Mouse (Mus musculus): ENCODE measurements around the gene Snapc5.

DNA sequence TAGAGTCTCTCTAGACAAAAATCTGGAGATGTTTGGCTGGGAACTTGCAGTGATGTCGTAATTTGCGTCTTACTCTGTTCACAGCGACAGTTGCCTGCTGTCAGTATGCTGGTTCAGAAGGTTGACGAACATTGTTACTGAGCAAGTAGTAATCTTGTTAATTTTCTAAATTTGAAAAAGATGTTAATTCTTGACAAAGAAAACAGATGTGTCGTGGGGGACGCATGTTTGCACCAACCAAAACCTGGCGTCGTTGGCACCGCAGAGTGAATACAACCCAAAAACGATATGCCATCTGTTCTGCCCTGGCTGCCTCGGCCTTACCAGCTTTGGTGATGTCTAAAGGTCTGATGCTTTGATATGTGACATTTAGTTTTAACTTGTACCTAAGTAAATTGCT, 3.7 kb upstream of the Snapc5 start:
- no peak; the same call in 1 of the 2 replicates for TF ChIP-seq POLR2A (IDR thresholded peaks at IDR 0.05; ENCODE audit: low read depth, low read length)
- TF ChIP-seq CTCF (IDR thresholded peaks at IDR 0.05; ENCODE audit: borderline replicate concordance, insufficient read depth, low read length), result no peak

Measured in embryonic fibroblast, embryonic 13.5 days (primary cell).